Mouse (Mus musculus) cortical plate, adult 2 months (tissue): ENCODE data around the gene Eif3c.

Experiments used
- CTCF ChIP-seq: fragments of 200-500 bp; IDR thresholded peaks from 2 replicates; pipeline ENCODE4 v1.5.1; 2011; ENCODE audit warnings: mild to moderate bottlenecking, control low read depth, low read length; ENCODE audit not compliant: insufficient read depth; ENCODE audit errors: extremely low read depth
- POLR2A ChIP-seq: fragments of 200-500 bp; IDR thresholded peaks from 2 replicates; pipeline ENCODE4 v1.6.1; 2011; ENCODE audit warnings: mild to moderate bottlenecking, low read length, control low read depth; ENCODE audit not compliant: insufficient read depth; ENCODE audit errors: extremely low read depth

- no peak for TF ChIP-seq CTCF
- no peak for TF ChIP-seq POLR2A
Observed at GRCm38 (mm10) chr7:126598919-126599318, 32.7 kb upstream of the Eif3c start.
